Mouse (Mus musculus) c-Kit-positive CD71-negative TER-119-negative erythroid progenitor cells, embryonic 14.5 days (primary cell): Measurements from ENCODE around the gene Cdc20b.
"Not testable (repeated sequence)": the region's sequence is repeated elsewhere in the genome, so short reads cannot be mapped to it uniquely, and the experiment has no call there.

ENCODE experiments used
- DNase-seq: peaks from one replicate; pipeline ENCODE4 v3.0.0-alpha.2; 2013; ENCODE audit warnings: low read depth

Gene Cdc20b

GRCm38 (mm10) chr13:113034950-113035421, at the start of gene Cdc20b:
Cdc20b (plus strand) TSS chr13:113035111.
- DNase-seq, result peak; percentile 53

DNA sequence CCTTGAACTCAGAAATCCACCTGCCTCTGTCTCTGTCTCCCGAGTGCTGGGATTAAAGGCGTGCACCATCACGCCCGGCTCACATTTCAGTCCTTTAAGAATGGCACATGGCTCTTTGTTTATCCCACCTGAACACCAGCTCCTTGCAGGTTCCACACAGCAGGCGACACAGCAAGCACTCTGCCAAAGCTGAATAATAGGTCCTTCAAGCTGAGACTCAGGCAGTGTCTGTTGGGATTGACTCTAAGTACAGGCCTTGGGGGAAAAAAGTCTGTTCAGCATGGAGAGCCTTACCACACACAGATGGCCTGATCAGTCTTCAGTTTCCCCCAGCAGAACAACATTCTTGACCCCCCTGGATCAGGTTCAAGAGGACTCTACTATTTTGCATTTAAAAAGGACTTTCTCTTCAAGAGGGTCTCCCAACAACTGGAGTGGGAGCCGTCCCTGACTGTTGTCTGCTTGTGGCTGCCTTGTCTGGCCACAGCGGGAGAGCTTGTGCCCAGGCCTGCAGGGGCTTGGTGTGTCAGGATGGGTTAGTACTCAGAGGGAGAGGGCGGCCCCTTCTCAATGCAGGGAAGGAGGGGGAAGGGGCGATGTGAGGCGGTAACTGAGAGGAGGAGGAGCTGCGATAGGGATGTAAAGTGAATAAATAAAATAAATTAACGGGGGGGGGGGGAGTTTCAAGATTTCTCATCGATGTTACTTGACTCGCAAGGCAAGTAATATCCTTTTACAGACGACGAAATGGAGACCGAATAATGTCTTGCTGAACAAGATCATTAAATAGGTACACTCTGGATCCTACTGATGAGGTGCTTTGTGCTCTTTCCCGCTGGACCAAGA, 49.1 kb upstream of the Cdc20b start:
- no peak for DNase-seq

- DNase-seq, result no peak
These were observed 48.4 kb upstream of the Cdc20b start for GRCm38 (mm10) chr13:112986451-112986950.

DNA sequence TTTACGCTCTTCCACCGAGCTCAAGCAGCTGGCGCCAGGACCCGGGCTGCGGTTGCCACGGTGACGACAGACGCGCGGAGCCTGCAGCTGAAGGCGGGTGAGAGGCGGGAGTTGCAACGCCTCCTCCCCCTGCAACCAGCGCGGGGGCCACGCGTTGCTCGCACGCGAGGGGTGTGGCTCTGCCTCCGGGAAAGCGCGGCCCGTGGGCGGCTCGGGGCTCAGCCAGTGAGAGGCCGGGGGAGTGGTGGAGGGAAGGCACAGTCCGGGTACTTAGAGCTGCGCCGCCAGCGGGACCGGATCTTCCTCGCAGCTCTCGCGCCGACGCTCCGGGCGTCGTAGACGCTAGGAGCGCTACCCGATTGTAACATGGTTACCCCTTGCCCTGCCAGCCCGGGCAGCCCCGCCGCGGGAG, 47.4 kb upstream of the Cdc20b start, which contains the start of gene Ccno:
Gene Ccno (plus strand): TSS at position 271 of the 412 bp plus-strand sequence.
- DNase-seq, result peak; percentile 79

DNA sequence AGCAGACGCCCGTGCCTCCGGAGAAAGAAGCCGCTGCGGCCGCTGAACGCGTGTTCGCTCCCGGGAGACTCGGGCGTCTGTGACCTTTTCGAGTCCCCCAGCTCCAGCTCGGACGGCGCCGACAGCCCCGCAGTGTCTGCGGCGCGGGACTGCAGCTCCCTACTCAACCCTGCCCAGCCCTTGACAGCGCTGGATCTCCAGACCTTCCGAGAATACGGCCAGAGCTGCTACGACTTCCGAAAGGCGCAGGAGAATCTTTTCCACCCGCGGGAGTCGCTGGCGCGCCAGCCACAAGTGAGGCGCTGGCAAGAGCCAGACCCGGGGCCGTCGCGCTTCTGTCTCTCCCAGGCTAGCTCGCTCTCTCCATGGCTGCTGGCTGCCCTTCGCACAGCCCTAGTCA, 46.9 kb upstream of the Cdc20b start:
- DNase-seq, result no peak

DNA sequence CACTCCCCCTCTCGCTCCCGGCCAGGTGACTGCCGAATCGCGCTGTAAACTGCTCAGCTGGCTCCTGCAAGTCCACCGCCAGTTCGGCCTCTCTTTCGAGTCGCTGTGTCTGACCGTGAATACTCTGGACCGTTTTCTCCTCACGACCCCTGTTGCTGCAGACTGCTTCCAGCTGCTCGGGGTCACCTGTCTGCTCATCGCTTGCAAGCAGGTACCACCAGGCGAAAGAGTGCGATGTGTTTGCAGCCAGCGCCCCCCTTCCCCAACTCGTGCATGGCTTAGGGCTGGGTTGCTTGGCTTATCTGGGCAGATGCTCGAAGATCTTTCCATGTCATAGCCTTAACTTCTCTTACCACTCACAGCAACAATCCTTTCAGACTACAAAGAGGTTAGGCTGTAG, 46.0 kb upstream of the Cdc20b start:
- DNase-seq, result no peak

DNA sequence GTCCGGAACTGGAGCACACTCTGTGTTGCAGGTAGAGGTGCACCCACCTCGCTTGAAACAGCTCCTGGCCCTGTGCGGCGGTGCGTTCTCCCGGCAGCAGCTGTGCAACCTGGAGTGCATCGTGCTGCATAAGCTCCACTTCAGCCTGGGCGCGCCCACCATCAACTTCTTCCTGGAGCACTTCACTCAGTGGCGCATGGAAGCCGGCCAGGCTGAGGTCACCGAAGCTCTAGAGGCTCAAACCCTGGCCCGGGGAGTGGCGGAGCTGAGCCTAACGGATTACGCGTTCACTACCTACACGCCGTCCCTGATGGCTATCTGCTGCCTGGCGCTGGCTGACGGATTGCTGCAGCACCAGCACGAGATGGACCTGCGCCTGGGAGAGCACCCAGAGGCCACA, 45.4 kb upstream of the Cdc20b start:
- DNase-seq, result no peak

DNA sequence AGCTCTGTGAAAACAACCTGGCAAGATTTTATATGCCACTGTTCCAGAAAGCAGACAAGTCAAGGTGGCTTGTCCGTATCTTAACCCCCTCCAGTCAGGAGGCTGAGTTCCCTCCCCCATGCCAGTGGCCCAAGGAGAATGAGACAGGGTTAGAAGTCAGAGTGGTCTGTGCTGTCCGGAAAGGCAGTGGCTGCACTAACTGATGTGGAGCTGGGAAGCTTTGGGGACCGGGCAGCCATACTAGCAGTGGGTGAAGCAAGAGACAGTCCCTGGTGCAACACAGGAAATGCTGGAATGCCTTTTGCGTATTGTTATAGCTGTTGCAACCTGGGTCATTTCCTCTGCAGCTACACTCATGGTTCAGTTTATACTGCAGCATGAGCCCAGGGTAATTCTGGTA, 44.6 kb upstream of the Cdc20b start:
- DNase-seq, result no peak

- DNase-seq, result no peak
These were observed 41.3 kb upstream of the Cdc20b start, which contains the start of gene Mcidas for GRCm38 (mm10) chr13:112993531-112994152. Mcidas (plus strand) TSS chr13:112993845.

- no peak for DNase-seq
These were observed 40.7 kb upstream of the Cdc20b start for GRCm38 (mm10) chr13:112994191-112994590.

GRCm38 (mm10) chr13:112996407-112996806, 38.5 kb upstream of the Cdc20b start:
- DNase-seq, result no peak

GRCm38 (mm10) chr13:112997369-112997768, 37.5 kb upstream of the Cdc20b start:
- DNase-seq, result no peak

DNA sequence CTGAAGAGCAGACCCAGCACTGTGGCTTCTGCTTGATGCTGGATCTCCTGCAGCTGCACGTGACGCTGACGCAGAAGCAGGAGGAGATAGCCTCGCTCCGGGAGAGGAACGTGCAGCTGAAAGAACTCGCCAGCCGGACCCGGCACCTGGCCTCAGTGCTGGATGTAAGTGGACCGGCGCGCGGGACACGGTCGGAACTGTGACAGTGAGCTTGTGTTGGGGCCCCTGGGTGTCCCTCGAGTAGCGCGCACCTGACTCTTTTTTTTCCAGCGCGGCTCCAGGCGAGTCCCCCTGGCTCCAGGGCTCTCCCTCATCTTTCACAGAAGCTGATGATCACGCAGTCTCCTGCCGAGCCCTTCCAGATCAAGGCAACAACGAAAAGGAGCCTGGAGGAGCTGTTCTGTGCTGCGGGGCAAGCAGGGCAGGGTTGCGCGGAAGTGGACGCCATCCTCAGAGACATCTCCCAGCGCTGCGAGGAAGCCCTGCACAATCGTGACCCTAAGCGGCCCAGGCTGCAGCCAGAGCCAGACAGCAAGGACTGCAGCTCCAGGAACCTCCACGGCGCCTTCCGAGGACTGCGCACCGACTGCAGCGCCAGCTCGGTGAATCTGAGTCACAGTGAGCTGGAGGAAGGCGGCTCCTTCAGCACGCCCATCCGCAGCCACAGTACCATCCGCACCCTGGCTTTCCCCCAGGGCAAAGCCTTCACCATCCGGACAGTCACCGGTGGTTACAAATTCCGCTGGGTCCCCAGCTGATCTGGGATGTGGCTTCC, 36.3 kb upstream of the Cdc20b start:
- DNase-seq, result no peak

- no peak for DNase-seq
These were observed 34.8 kb upstream of the Cdc20b start for GRCm38 (mm10) chr13:113000090-113000489.

DNA sequence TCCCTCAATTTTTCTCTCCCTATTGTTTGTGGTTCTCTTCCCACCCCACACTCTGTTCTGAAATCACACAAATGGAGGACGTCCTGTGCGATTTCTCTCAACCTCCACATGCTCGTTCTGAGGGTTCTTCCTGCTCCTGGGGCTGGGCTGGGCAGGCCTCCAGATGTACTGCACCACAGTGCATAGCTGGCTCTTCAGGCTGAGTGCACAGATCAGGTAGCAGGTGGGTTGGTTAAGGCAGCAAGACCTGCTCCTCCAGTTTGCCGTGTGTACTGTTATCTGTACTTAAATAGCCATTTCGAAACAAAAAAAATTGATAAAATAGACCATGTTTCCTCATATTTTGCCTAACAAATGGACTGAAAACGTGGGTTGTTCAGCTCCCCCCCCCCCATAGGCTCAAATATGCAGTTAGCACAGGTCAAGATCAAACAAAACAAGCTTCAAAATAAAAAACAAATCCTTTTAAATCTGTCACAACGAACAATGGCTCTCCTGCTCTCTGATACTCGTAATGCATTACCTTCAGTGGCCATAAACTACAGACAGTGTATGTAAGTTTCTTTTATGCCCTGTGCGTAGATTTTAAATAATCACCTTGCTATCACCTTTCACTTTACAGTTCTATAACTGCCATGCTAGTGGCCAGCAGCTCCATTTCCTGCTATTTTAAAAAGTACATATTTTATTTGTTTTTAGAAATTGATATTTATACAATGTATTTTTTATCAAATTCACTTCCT, 34.2 kb upstream of the Cdc20b start:
- DNase-seq, result no peak

DNA sequence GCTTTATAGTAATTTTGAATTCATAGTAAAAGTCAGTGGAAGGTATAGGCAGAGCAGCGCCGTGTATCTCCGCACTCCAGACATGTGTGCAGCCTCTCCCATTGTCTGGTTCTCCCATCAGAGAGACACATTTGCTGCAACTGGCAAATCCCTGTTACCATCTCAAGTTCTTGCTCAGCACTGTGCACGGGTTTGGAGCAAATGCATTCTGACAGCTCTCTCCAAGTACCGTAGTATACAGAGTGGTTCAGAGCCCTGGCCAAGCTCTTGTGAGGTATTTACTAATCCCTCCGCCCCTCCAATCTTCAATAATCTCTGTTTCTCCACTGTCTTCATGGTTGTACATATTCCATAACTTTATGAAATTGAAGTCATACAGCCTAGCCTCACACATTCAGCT, 22.2 kb upstream of the Cdc20b start:
- DNase-seq, result no peak

DNA sequence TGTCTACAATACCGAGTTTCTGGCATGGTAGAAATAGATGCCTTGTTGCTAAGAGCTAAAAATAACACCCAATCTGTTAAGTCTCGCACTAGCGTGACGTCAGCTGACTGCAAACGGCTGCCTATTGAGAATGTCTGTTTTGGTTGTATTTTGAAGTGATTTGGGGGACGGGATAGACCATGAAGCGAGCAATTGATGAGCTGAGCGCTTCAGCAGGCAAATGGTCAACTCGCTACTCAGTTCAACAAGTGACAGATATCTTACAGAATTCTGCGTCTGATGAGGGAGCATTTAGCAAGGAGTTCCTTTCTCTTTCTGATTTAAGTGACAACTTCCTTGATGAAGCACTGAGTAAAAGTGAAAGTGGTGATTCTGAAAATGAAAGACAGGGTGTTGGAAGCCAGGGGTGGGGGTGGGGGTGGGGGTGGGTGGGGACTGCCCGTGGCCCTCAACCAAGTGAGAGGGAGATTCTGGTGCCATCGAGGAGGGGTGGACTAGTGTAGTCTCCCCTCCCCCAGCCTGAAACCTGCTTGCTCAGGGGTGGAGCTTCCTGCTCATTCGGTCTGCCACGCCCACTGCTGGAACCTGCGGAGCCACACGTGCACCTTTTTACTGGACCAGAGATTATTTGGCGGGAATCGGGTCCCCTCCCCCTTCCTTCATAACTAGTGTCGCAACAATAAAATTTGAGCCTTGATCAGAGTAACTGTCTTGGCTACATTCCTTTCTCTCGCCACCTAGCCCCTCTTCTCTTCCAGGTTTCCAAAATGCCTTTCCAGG, 21.5 kb upstream of the Cdc20b start:
- DNase-seq, result not testable (repeated sequence)

GRCm38 (mm10) chr13:113021521-113021920, 13.4 kb upstream of the Cdc20b start:
- DNase-seq, result no peak

GRCm38 (mm10) chr13:113022467-113022866, 12.4 kb upstream of the Cdc20b start:
- DNase-seq, result no peak

GRCm38 (mm10) chr13:113023274-113024143, 11.4 kb upstream of the Cdc20b start:
- DNase-seq, result no peak
